Mouse (Mus musculus): ENCODE data around the gene Ankfy1.

DNA sequence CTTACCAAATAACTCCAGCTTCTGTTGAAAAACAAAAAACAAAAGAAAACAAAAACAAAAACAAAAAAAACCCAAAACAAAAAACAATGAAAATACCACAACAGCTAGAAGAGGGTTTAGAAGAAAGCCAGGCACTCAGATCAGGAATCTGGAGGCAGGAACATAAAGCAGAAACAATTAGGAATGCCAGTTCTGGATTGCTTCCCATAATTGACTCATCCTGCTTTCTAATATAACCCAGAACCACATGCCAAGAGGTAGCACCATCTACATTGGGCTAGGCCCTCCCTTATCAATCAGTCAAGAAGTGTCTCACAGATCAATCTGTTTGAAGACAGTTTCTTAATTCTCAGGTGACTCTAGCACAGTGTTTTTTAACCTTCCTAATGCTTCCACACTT is 9.1 kb upstream of the Ankfy1 start:
- TF ChIP-seq CTCF (IDR thresholded peaks at IDR 0.05; ENCODE audit: low read depth) (no peak), EP300 (IDR thresholded peaks at IDR 0.05; ENCODE audit: low read depth) (no peak)
